Mouse (Mus musculus) kidney, postnatal 10 days (tissue): ENCODE data around the gene 1700013F07Rik.
"Not testable (repeated sequence)": the region's sequence is repeated elsewhere in the genome, so short reads cannot be mapped to it uniquely, and the experiment has no call there.

Experiments used
- DNase-seq: peaks from one replicate; pipeline ENCODE4 v3.0.0; 2021; ENCODE audit warnings: mixed read lengths

Gene 1700013F07Rik

GRCm38 (mm10) chr3:108554587-108555312, 20.8 kb downstream of the 1700013F07Rik start:
- peak; percentile 95 for DNase-seq

- DNase-seq = no peak
These were observed 23.9 kb downstream of the 1700013F07Rik start for GRCm38 (mm10) chr3:108557888-108558287.

GRCm38 (mm10) chr3:108562133-108562730, 28.3 kb downstream of the 1700013F07Rik start, which contains the start of gene Tmem167b:
TSS of gene Tmem167b (minus strand) at chr3:108562466.
- peak; percentile 97 for DNase-seq

- DNase-seq = peak; percentile 51
These were observed 28.9 kb downstream of the 1700013F07Rik start for GRCm38 (mm10) chr3:108562777-108563271.

- peak; percentile 92 for DNase-seq
These were observed 29.4 kb downstream of the 1700013F07Rik start for GRCm38 (mm10) chr3:108563309-108563708.

GRCm38 (mm10) chr3:108567990-108568877, 34.3 kb downstream of the 1700013F07Rik start:
- DNase-seq = no peak

GRCm38 (mm10) chr3:108569636-108570035, 35.7 kb downstream of the 1700013F07Rik start:
- not testable (repeated sequence) for DNase-seq

- no peak for DNase-seq
These were observed 36.9 kb downstream of the 1700013F07Rik start for GRCm38 (mm10) chr3:108570813-108571212.

GRCm38 (mm10) chr3:108571443-108572294, 37.7 kb downstream of the 1700013F07Rik start, which contains the start of gene Taf13:
TSS of gene Taf13 (plus strand) at chr3:108571698.
- peak; percentile 97 for DNase-seq

- no peak for DNase-seq
These were observed 38.5 kb downstream of the 1700013F07Rik start for GRCm38 (mm10) chr3:108572309-108573010.

- no peak for DNase-seq
These were observed 40.1 kb downstream of the 1700013F07Rik start for GRCm38 (mm10) chr3:108574018-108574417.

GRCm38 (mm10) chr3:108584580-108584979, 50.6 kb downstream of the 1700013F07Rik start:
- no peak for DNase-seq

GRCm38 (mm10) chr3:108588446-108588845, 54.5 kb downstream of the 1700013F07Rik start:
- no peak for DNase-seq

- peak; percentile 98 for DNase-seq
These were observed 57.0 kb downstream of the 1700013F07Rik start, which contains the start of gene Wdr47 for GRCm38 (mm10) chr3:108590786-108591529. TSS of gene Wdr47 (plus strand) at chr3:108591279.

- no peak for DNase-seq
These were observed 57.9 kb downstream of the 1700013F07Rik start for GRCm38 (mm10) chr3:108591530-108592522.
